Mouse (Mus musculus): ENCODE measurements around the gene Anapc5. TPM values are rescaled to one million over a fixed set of nuclear protein-coding genes. Genes with fewer than 3 reads are reported as not detected.
A peak's percentile ranks its signal among the peaks of the same experiment; 100 is the strongest.

Anapc5 gene
- total and polyA plus RNA-seq, 2 experiments from 2014 or later = 426 to 449 TPM

DNA sequence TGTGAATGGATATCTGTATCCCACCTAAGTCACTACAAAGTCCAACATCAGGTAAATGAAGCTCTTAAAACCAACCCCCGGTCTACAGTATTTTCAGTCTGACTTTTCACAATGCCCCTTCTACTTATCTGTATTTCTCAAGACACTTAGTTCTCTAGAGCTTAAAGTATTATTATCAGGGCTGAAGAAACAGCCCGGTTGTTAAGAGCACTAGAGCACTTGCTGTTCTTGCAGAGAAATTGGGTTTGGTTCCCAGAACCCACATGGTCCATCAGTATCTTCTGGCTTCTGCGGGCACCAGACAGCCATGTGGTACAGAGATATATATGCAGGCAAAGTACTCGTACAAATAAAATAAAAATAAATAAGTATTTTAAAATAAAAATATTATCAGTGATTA is 1.3 kb upstream of the Anapc5 start:
- TF ChIP-seq CTCF (IDR thresholded peaks at IDR 0.05; ENCODE audit: low read depth) = no peak
- H3K9ac ChIP-seq (replicated peaks; ENCODE audit: low read length) = no peak overlapping the region
- H3K27ac ChIP-seq = no peak overlapping the region
- WGBS = 95% methylated on average over 4 of the region's 4 CpGs
- no peak for DNase-seq (ENCODE audit: low spot score)
- H3K4me1 ChIP-seq (ENCODE audit: insufficient read depth, low read length) = no peaks in the 10 kb centered on the region
- H3K4me3 ChIP-seq (ENCODE audit: low read length) = no peak overlapping the region
- no peak for ATAC-seq
- H3K9me3 ChIP-seq (ENCODE audit: low read length) = no peaks in the 10 kb centered on the region
- H3K36me3 ChIP-seq (ENCODE audit: insufficient read depth, low read length) = peaks cover 14% of the 10 kb centered on the region
- no peak overlapping the region for H3K4me2 ChIP-seq (ENCODE audit: low read depth, low read length)
- no peaks in the 10 kb centered on the region for H3K27me3 ChIP-seq (ENCODE audit: insufficient read depth, low read length)

DNA sequence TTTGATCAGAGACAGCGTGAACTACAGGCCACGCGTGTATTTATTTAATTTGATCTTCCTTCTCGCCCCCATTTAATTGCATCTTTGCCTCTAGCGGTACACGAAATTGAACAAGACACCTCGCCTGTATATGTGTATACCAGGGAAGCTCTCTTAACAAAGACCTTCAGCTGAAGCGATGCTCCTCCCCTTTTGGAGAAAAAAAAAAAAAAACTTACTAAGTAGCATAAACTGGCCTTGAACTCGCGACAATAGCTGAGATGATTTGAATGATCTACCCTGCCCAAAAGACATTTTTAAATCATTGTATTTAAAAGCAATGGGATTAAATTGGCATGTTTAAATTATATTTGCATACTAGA is 366 bp upstream of the Anapc5 start:
- DNase-seq (ENCODE audit: low spot score) = no peak
- no peaks in the 10 kb centered on the region for H3K27me3 ChIP-seq (ENCODE audit: insufficient read depth, low read length)
- H3K4me3 ChIP-seq (ENCODE audit: low read length) = peak overlapping the region; percentile 56
- no peaks in the 10 kb centered on the region for H3K9me3 ChIP-seq (ENCODE audit: low read length)
- H3K9ac ChIP-seq (replicated peaks; ENCODE audit: low read length) = peak overlapping the region; percentile 69
- 0% methylated on average over 10 of the region's 10 CpGs for WGBS
- TF ChIP-seq CTCF (IDR thresholded peaks at IDR 0.05; ENCODE audit: low read depth) = no peak
- peak overlapping the region; percentile 60 for H3K4me2 ChIP-seq (ENCODE audit: low read depth, low read length)
- no peaks in the 10 kb centered on the region for H3K4me1 ChIP-seq (ENCODE audit: insufficient read depth, low read length)
- peak; percentile 67 for ATAC-seq
- peak overlapping the region; percentile 87 for H3K27ac ChIP-seq
- H3K36me3 ChIP-seq (ENCODE audit: insufficient read depth, low read length) = peaks cover 19% of the 10 kb centered on the region

DNA sequence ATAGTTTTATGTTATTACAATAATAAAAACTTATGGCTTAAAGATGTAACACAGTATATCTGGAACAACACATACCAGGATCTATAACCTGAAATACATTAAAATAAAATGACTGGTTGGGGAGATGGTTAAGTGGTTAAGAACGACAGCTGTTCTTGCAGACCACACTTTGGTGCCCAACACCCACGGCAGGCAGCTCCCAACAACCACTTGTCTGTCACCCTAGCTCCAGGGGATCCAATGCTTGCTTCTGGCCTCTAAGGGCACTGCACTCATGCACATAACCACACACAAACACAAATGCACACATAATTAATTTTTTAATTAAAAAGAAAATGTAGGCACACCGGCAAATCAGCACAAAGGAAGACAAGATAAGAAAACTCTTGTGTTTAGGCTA is 8.4 kb downstream of the Anapc5 start:
- DNase-seq (ENCODE audit: low spot score) (no peak), ATAC-seq (no peak)
- H3K27ac ChIP-seq = no peak overlapping the region
- peaks cover 37% of the 10 kb centered on the region for H3K36me3 ChIP-seq (ENCODE audit: insufficient read depth, low read length)
- no peaks in the 10 kb centered on the region for H3K27me3 ChIP-seq (ENCODE audit: insufficient read depth, low read length)
- H3K4me3 ChIP-seq (ENCODE audit: low read length) = no peak overlapping the region
- 73% methylated on average over 3 of the region's 3 CpGs for WGBS
- H3K9me3 ChIP-seq (ENCODE audit: low read length) = no peaks in the 10 kb centered on the region
- no peak for TF ChIP-seq CTCF (IDR thresholded peaks at IDR 0.05; ENCODE audit: low read depth)
- H3K4me2 ChIP-seq (ENCODE audit: low read depth, low read length) = no peak overlapping the region
- H3K9ac ChIP-seq (replicated peaks; ENCODE audit: low read length) = no peak overlapping the region
- H3K4me1 ChIP-seq (ENCODE audit: insufficient read depth, low read length) = no peaks in the 10 kb centered on the region

DNA sequence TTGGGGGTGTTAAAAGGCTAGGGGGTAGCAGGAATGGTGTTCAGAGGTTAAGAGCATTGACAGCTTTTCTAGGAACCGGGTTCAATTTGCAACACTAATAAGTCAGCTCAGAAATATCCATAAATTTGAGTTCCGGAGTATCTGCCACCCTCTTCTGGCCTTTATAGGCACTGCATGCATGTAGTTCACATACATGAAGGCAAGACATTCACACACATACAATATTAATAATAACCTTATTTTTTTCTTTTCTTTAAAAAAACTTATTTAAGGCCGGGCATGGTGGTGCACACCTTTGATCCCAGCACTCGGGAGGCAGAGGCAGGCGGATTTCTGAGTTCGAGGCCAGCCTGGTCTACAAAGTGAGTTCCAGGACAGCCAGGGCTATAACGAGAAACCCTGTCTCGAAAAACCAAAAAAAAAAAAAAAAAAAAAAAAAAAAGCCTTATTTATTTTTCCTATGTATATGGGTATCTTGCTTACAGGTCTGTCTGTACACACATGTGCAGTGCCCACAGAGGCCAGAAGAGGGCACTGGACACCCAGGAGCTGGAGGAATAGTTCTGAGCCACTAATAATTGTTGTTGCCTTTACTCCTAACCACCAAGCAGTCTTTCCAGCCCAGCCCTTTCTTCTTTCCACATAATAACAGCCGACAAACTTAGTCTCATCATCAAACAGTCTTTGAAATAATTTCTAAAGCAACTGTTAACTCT is 9.6 kb downstream of the Anapc5 start:
- peak; percentile 81 for DNase-seq (ENCODE audit: low spot score)
- 90% methylated on average over 9 of the region's 9 CpGs for WGBS
- Histone ChIP-seq H3K4me3 (ENCODE audit: low read length) (no peak overlapping the region), H3K36me3 (ENCODE audit: insufficient read depth, low read length) (peaks cover 40% of the 10 kb centered on the region), H3K4me2 (ENCODE audit: low read depth, low read length) (no peak overlapping the region), H3K27me3 (ENCODE audit: insufficient read depth, low read length) (no peaks in the 10 kb centered on the region), H3K4me1 (ENCODE audit: insufficient read depth, low read length) (no peaks in the 10 kb centered on the region), H3K9me3 (ENCODE audit: low read length) (no peaks in the 10 kb centered on the region), H3K27ac (no peak overlapping the region), H3K9ac (replicated peaks; ENCODE audit: low read length) (no peak overlapping the region)
- TF ChIP-seq CTCF (IDR thresholded peaks at IDR 0.05; ENCODE audit: low read depth) = peak; percentile 76
- no peak for ATAC-seq

DNA sequence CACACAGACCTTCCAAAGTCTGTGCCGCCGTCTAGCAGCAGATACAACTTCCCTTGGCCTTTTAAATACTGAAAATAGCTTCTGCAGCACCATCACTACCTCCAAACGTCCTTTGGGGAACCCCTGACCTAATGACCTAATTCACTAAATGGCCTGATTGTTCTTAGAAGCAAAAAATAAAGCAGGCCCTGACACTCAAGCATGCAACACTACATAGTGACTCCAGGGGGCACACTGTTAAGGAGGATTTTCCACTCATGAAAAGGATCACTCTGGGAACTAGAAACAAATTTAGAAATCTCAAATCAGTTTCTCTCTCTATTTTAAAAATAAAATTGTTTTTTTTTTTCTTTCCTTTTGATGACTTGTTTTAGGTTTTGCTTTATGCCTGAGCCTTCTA is 15.6 kb downstream of the Anapc5 start:
- H3K9ac ChIP-seq (replicated peaks; ENCODE audit: low read length) = no peak overlapping the region
- WGBS = 57% methylated on average over 3 of the region's 3 CpGs
- DNase-seq (ENCODE audit: low spot score) (peak; percentile 21), ATAC-seq (no peak)
- H3K9me3 ChIP-seq (ENCODE audit: low read length) = no peaks in the 10 kb centered on the region
- TF ChIP-seq CTCF (IDR thresholded peaks at IDR 0.05; ENCODE audit: low read depth) = peak; percentile 57
- peaks cover 62% of the 10 kb centered on the region for H3K36me3 ChIP-seq (ENCODE audit: insufficient read depth, low read length)
- no peaks in the 10 kb centered on the region; the same call in 1 of the 2 replicates for H3K4me1 ChIP-seq (ENCODE audit: insufficient read depth, low read length)
- H3K4me3 ChIP-seq (ENCODE audit: low read length) = no peak overlapping the region
- H3K27ac ChIP-seq = no peak overlapping the region
- no peaks in the 10 kb centered on the region for H3K27me3 ChIP-seq (ENCODE audit: insufficient read depth, low read length)
- no peak overlapping the region for H3K4me2 ChIP-seq (ENCODE audit: low read depth, low read length)

DNA sequence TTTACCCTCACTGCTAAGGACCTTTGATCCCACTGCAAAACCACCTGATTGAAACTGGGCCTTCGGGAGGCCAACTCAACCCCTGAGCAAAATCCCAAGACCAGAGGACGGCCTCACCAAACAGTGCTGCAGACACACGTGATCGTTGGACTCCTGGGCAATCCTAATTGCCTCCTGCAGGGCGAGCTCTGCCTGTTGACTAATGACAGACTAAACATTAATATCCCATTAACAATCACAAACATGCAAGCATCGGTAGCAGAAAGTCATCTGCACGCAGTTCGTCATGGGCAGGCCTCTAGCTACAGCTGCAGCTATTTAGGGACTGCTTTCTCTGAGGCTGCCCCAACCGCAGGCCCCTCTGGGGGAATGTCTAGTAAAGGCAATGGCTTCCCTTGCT is 18.4 kb downstream of the Anapc5 start:
- Histone ChIP-seq H3K4me3 (ENCODE audit: low read length) (no peak overlapping the region), H3K9me3 (ENCODE audit: low read length) (no peaks in the 10 kb centered on the region), H3K36me3 (ENCODE audit: insufficient read depth, low read length) (peaks cover 63% of the 10 kb centered on the region), H3K4me2 (ENCODE audit: low read depth, low read length) (no peak overlapping the region), H3K4me1 (ENCODE audit: insufficient read depth, low read length) (no peaks in the 10 kb centered on the region; the same call in 1 of the 2 replicates), H3K27ac (no peak overlapping the region), H3K27me3 (ENCODE audit: insufficient read depth, low read length) (no peaks in the 10 kb centered on the region), H3K9ac (replicated peaks; ENCODE audit: low read length) (no peak overlapping the region)
- TF ChIP-seq CTCF (IDR thresholded peaks at IDR 0.05; ENCODE audit: low read depth) = no peak
- no peak for DNase-seq (ENCODE audit: low spot score)
- WGBS = 73% methylated on average over 9 of the region's 9 CpGs
- ATAC-seq = no peak

DNA sequence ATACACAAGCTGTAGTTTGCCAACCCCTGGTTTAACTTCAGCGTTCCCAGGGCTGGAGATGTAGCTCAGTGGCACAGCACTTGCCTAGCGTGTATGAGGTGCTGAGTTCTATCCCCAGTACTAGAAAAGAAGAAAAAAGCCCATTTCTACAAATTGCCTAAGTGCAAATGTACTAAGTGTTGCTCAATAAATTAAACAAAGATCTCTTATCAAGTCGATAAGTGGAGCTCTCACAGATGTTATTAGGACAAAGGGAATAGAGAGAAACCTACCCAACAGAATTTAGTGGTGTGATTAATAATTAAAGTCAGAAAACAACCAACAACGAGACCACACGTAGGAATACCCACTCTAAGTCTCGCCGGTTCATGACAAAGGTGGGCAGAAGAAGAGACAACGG is 19.5 kb downstream of the Anapc5 start:
- Histone ChIP-seq H3K27ac (no peak overlapping the region), H3K4me3 (ENCODE audit: low read length) (no peak overlapping the region), H3K36me3 (ENCODE audit: insufficient read depth, low read length) (peaks cover 55% of the 10 kb centered on the region), H3K9ac (replicated peaks; ENCODE audit: low read length) (no peak overlapping the region), H3K9me3 (ENCODE audit: low read length) (no peaks in the 10 kb centered on the region), H3K4me1 (ENCODE audit: insufficient read depth, low read length) (no peaks in the 10 kb centered on the region; the same call in 1 of the 2 replicates), H3K27me3 (ENCODE audit: insufficient read depth, low read length) (no peaks in the 10 kb centered on the region), H3K4me2 (ENCODE audit: low read depth, low read length) (no peak overlapping the region)
- 93% methylated on average over 8 of the region's 8 CpGs for WGBS
- no peak for DNase-seq (ENCODE audit: low spot score)
- no peak for TF ChIP-seq CTCF (IDR thresholded peaks at IDR 0.05; ENCODE audit: low read depth)
- no peak for ATAC-seq

Data from hindbrain, postnatal 0 days (tissue).